Mouse (Mus musculus): Measurements from ENCODE around the gene Camta1. TPM values are rescaled to one million over a fixed set of nuclear protein-coding genes. Genes with fewer than 3 reads are reported as not detected.

Gene Camta1
- total and polyA plus RNA-seq, 2 experiments from 2014 or later, result 127 to 145 TPM

- no peak for TF ChIP-seq CTCF (IDR thresholded peaks at IDR 0.05; ENCODE audit: low read depth)
- Histone ChIP-seq H3K4me3 (ENCODE audit: low read length) (no peak overlapping the region), H3K27ac (no peak overlapping the region), H3K9ac (replicated peaks; ENCODE audit: low read length) (no peak overlapping the region), H3K4me2 (ENCODE audit: low read depth, low read length) (no peak overlapping the region), H3K27me3 (ENCODE audit: insufficient read depth, low read length) (no peaks in the 10 kb centered on the region), H3K4me1 (ENCODE audit: insufficient read depth, low read length) (no peaks in the 10 kb centered on the region), H3K36me3 (ENCODE audit: insufficient read depth, low read length) (no peaks in the 10 kb centered on the region), H3K9me3 (ENCODE audit: low read length) (no peaks in the 10 kb centered on the region)
- 82% methylated on average over 8 of the region's 8 CpGs for WGBS
- DNase-seq (ENCODE audit: low spot score), result no peak
- ATAC-seq, result no peak
These were observed 940.5 kb downstream of the Camta1 start for GRCm38 (mm10) chr4:150921206-150921605.

- H3K9me3 ChIP-seq (ENCODE audit: low read length), result no peaks in the 10 kb centered on the region
- no peak overlapping the region for H3K9ac ChIP-seq (replicated peaks; ENCODE audit: low read length)
- H3K4me2 ChIP-seq (ENCODE audit: low read depth, low read length), result no peak overlapping the region
- DNase-seq (ENCODE audit: low spot score) (no peak), ATAC-seq (no peak)
- TF ChIP-seq CTCF (IDR thresholded peaks at IDR 0.05; ENCODE audit: low read depth), result no peak
- 69% methylated on average over 8 of the region's 8 CpGs for WGBS
- 0 out of 2 replicates have a peak, but pooled peaks cover 8% of the 10 kb centered on the region for H3K4me1 ChIP-seq (ENCODE audit: insufficient read depth, low read length)
- H3K36me3 ChIP-seq (ENCODE audit: insufficient read depth, low read length), result no peaks in the 10 kb centered on the region
- no peaks in the 10 kb centered on the region for H3K27me3 ChIP-seq (ENCODE audit: insufficient read depth, low read length)
- H3K27ac ChIP-seq, result no peak overlapping the region
- H3K4me3 ChIP-seq (ENCODE audit: low read length), result no peak overlapping the region
These were observed 944.2 kb downstream of the Camta1 start for GRCm38 (mm10) chr4:150917336-150918027.

GRCm38 (mm10) chr4:150915181-150915906, 946.3 kb downstream of the Camta1 start:
- Histone ChIP-seq H3K4me2 (ENCODE audit: low read depth, low read length) (peak overlapping the region; percentile 63), H3K36me3 (ENCODE audit: insufficient read depth, low read length) (no peaks in the 10 kb centered on the region), H3K4me3 (ENCODE audit: low read length) (peak overlapping the region; percentile 76), H3K4me1 (ENCODE audit: insufficient read depth, low read length) (0 out of 2 replicates have a peak, but pooled peaks cover 8% of the 10 kb centered on the region), H3K27me3 (ENCODE audit: insufficient read depth, low read length) (no peaks in the 10 kb centered on the region), H3K9me3 (ENCODE audit: low read length) (no peaks in the 10 kb centered on the region), H3K9ac (replicated peaks; ENCODE audit: low read length) (peak overlapping the region; percentile 66), H3K27ac (peak overlapping the region; percentile 84)
- 42% methylated on average over 10 of the region's 10 CpGs for WGBS
- TF ChIP-seq CTCF (IDR thresholded peaks at IDR 0.05; ENCODE audit: low read depth), result no peak
- ATAC-seq (peak; percentile 27; the same call in 1 of the 2 replicates), DNase-seq (ENCODE audit: low spot score) (peak; percentile 26)

- WGBS, result 0% methylated on average over 48 of the region's 48 CpGs
- peak; percentile 86 for TF ChIP-seq CTCF (IDR thresholded peaks at IDR 0.05; ENCODE audit: low read depth)
These were observed 947.4 kb downstream of the Camta1 start, which contains the start of the genes Park7 and Tnfrsf9 for GRCm38 (mm10) chr4:150914290-150914733. Gene Park7, minus strand, starts transcription at chr4:150914437. Gene Tnfrsf9, plus strand, starts transcription at chr4:150914562.

GRCm38 (mm10) chr4:150913743-150914142, 947.9 kb downstream of the Camta1 start:
- Histone ChIP-seq H3K9ac (replicated peaks; ENCODE audit: low read length) (peak overlapping the region; percentile 66), H3K4me1 (ENCODE audit: insufficient read depth, low read length) (peaks cover 12% of the 10 kb centered on the region; the same call in 1 of the 2 replicates), H3K9me3 (ENCODE audit: low read length) (no peaks in the 10 kb centered on the region), H3K27me3 (ENCODE audit: insufficient read depth, low read length) (no peaks in the 10 kb centered on the region), H3K27ac (peak overlapping the region; percentile 84), H3K4me2 (ENCODE audit: low read depth, low read length) (peak overlapping the region; percentile 63), H3K36me3 (ENCODE audit: insufficient read depth, low read length) (no peaks in the 10 kb centered on the region), H3K4me3 (ENCODE audit: low read length) (peak overlapping the region; percentile 76)
- WGBS, result 15% methylated on average over 12 of the region's 12 CpGs
- no peak for TF ChIP-seq CTCF (IDR thresholded peaks at IDR 0.05; ENCODE audit: low read depth)
- DNase-seq (ENCODE audit: low spot score), result peak; percentile 20
- no peak for ATAC-seq

More at GRCm38 (mm10) chr4:150914290-150914733, 947.4 kb downstream of the Camta1 start, which contains the start of the genes Park7 and Tnfrsf9:
- ATAC-seq, result peak; percentile 84
- peak within 1 kb of the TSS; percentile 66 for H3K9ac ChIP-seq (replicated peaks; ENCODE audit: low read length)
- H3K27ac ChIP-seq, result peak within 1 kb of the TSS; percentile 84
- no peaks in the 10 kb centered on the region for H3K27me3 ChIP-seq (ENCODE audit: insufficient read depth, low read length)
- H3K4me2 ChIP-seq (ENCODE audit: low read depth, low read length), result peak within 1 kb of the TSS; percentile 63
- H3K9me3 ChIP-seq (ENCODE audit: low read length), result no peaks in the 10 kb centered on the region
- peak within 1 kb of the TSS; percentile 76 for H3K4me3 ChIP-seq (ENCODE audit: low read length)
- H3K4me1 ChIP-seq (ENCODE audit: insufficient read depth, low read length), result 0 out of 2 replicates have a peak, but pooled peaks cover 8% of the 10 kb centered on the region
- DNase-seq (ENCODE audit: low spot score), result peak; percentile 99
- no peaks in the 10 kb centered on the region for H3K36me3 ChIP-seq (ENCODE audit: insufficient read depth, low read length)

GRCm38 (mm10) chr4:150910164-150910951, 951.3 kb downstream of the Camta1 start:
- H3K4me1 ChIP-seq (ENCODE audit: insufficient read depth, low read length), result peaks cover 9% of the 10 kb centered on the region; the same call in 1 of the 2 replicates
- peak overlapping the region; percentile 71 for H3K4me2 ChIP-seq (ENCODE audit: low read depth, low read length)
- H3K27ac ChIP-seq, result peak overlapping the region; percentile 83
- 83% methylated on average over 19 of the region's 19 CpGs for WGBS
- DNase-seq (ENCODE audit: low spot score) (no peak), ATAC-seq (0 out of 2 replicates have a peak, but pooled peaks have one; percentile 0)
- 0 out of 2 replicates have a peak, but pooled peaks cover under 1% of the 10 kb centered on the region for H3K36me3 ChIP-seq (ENCODE audit: insufficient read depth, low read length)
- no peak overlapping the region for H3K9ac ChIP-seq (replicated peaks; ENCODE audit: low read length)
- H3K4me3 ChIP-seq (ENCODE audit: low read length), result peak overlapping the region; percentile 85; the same call in 1 of the 2 replicates
- no peak for TF ChIP-seq CTCF (IDR thresholded peaks at IDR 0.05; ENCODE audit: low read depth)
- H3K9me3 ChIP-seq (ENCODE audit: low read length), result no peaks in the 10 kb centered on the region
- H3K27me3 ChIP-seq (ENCODE audit: insufficient read depth, low read length), result no peaks in the 10 kb centered on the region
